Mouse (Mus musculus) right cerebral cortex, postnatal 25 days (tissue): ENCODE results near the gene Tnrc18.
"Not testable (repeated sequence)": the region's sequence is repeated elsewhere in the genome, so short reads cannot be mapped to it uniquely, and the experiment has no call there.

Source experiments
- DNase-seq: peaks from one replicate; pipeline ENCODE4 v3.0.0; 2022

The Tnrc18 gene

DNA sequence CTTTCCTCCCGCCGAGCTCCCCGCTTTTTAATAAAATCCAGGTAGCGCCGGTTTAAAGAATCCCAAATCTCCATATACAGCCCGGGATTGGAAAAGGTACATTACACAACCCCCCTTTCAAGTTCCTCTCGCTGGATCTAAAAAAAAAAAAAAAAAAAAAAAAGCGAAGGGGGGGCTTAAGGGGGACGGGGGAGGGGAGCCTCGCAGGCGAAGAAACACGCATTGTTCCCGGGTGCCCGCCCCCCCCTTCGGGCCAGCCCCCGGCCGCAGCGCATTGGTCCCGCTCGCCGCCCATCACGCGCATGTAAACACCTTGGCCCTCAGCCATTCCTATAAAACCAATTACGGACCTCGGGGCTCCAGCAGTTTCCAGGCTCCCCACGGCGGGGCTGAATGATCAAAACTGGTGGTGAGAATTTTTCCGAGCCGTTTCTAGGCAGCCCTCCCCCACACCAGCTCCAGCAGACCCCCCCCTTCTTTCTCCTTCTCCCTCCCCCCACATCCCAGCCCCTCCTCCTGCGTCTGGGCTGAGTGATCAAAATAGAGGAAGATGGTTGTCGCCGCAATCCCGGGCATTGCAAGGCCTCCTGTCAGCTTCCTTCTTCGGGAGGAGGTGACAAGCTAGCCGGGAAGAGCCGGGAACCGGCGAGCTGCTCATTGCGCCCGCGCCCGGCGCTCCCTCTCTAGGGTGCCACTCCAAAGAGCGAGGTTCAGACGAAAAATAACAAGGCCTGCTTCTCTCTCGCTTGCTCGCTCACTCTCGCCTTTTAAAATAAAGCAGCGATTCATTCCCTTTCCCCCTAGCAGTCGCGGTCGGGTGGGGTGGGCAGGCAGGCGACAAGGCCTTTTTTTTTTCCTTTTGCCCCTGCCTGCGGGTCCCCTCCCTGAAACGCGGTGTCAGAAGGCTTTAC is at the start of gene Tnrc18:
Gene Tnrc18, minus strand, starts transcription at position 139 of the 911 bp plus-strand sequence.
- peak; percentile 97 for DNase-seq

DNA sequence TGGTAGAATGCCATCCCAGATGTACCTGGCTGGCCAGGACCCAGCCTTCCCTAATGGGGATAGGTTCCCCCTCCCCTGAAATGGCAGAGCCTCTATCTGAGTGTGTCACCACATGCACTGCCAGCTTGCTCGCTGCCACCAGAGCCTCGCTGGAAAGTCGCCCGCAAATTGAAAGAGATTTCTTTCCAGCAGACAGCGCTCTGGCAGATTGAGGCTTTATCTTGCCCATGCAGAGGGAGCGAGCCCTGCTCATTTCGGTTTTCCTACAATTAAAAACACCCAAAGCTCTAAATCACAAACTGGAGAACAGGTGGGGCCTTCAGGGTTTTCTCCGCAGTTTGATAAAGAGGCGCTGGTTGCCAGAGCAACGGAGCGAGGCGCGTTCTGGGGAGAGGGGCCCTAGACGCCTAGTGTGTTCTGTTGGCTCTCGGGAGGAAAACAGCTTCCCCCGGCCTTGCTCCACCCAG is 40.3 kb upstream of the Tnrc18 start:
- DNase-seq: peak; percentile 73

DNA sequence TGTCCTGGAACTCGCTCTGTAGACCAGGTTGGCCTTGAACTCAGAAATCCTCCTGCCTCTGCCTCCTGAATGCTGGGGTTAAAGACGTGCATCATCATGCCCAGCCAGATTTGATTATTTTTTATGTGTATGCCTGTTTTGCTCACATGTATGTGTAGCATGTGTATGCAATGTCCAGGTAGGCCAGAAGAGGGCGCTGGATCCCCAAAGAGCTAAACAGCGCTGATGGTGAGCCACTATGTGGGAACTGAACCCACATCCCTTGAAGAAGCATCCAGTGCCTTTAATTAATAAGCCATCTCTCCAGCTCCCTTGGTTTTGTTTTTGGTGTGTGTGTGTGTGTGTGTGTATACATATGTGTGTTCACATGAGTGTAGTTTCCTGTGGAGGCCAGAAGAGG is 38.9 kb upstream of the Tnrc18 start:
- DNase-seq: no peak

DNA sequence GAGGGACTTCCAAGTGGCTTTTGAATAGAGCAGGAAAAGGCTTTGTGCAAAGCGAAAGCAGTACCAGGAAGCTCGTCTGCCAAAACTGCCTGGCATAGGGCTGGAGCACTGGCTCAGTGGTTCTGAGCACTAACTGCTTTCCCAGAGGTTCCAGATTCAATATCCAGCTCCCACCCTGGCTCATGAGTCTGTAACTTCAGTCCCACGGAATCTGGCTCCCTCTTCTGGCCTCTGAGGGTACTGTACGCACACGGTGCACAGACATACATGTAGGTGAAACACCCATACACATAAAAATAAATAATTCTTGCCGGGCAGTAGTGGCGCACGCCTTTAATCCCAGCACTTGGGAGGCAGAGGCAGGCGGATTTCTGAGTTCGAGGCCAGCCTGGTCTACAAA is 37.4 kb upstream of the Tnrc18 start:
- no peak for DNase-seq

DNA sequence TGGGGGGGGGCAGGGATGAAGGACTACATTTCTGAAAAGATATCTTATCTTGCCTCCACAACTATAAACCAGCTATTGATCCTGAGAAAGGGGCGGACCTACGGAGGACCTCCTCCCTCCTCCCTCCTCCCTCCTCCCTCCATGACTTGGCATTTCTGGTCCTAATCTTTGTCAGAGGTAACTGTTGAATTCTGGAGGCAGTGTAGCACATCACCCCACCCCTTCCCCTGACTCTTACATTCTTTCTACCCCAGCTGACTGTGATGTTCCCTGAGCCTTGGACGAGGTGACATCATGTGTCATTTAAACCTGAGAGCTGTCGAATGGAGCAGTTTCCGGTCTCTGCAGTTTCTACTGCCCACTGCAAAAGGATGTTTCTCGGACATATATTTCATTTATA is 36.1 kb upstream of the Tnrc18 start:
- DNase-seq: no peak

DNA sequence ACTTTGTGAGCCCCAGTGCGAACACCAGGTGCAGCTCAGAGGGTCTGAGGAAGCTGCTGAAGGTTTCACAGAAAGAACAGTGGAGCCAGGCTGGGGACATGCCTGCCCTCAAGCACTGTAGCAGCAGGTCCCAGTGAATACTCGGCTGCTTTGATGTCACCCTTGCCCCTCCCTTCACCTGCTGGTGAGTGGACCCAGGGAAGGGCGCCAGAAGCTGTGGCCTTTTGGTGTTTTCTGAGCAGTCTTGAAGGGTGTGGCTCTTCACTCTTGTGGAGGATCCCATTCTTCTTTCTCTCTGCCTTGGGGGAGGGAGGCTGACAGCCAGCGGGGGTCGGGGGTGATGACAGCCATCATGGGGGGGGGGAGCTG is 34.2 kb upstream of the Tnrc18 start:
- no peak for DNase-seq

DNA sequence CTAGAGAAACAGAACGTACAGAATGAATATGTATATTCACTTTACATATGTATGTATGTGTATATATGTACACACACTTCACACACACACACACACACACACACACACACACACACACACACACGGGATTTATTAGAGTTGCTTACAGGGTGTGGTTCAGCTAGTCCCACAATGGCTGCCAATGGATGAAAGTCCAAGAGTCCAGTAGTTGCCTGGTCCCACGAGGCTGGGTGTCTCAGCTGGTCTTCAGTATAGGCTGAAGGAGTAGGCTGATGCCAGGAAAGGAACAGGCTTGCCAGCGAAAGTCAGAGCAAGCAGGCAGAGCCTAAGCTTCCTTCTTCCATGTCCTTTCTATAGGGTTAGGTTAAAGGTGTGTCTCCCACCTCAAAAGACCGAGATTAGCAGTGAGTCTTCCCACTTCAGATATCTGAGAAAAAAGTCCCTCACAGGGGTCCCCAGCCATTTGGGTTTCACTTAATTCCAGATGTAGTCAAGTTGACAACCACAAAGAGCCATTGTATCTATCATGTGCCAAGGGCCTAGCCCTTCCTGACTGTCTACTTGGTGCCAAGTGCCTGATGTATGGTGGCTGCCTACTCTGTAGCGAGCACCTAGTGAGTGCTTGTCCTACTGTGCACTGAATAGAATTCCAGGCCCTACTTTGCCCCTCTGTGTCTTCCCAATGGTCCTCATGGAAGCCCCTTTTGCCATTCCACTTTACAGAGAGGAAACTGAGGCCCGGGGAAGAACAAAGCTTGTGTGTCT is 33.6 kb upstream of the Tnrc18 start:
- no peak for DNase-seq

DNA sequence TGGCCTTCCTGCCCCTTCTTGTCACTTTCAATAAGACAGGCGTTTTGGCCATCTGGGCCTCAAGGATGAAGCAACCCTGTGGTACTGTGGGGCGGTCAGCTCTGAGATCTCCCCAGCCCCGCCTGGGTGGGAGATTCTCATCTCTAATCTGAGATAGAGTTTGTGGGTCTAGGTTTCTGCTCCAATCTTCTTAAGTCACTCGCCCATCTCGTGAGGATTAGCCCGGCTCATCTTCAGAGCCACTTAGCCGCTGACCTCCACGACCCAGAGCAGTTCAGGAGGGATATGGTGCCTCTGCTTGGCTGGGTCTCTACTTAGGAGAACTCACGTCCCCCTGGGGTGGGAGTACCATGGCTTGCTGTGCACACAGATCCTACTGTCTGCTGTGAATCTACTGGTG is 33.0 kb upstream of the Tnrc18 start:
- DNase-seq: no peak

DNA sequence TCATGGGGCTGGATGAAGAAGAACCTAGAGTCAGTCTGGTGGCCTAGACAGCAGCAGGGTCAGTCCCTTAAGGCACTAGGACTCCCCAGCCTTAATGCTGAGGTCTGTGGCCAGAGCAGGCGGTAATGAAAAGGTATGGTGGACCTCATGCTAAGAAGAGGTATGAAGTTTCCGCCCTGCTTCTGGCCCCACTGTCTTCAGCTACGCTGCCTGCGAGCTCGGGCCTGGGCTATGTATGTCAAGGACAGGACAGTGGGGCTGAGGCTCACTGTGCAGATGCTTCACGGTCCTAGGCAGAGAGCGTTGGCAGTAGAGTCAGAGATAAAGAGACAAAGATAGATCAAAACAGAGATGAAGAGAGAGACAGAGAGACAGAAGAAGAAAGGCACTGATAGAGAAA is 31.4 kb upstream of the Tnrc18 start:
- no peak for DNase-seq

DNA sequence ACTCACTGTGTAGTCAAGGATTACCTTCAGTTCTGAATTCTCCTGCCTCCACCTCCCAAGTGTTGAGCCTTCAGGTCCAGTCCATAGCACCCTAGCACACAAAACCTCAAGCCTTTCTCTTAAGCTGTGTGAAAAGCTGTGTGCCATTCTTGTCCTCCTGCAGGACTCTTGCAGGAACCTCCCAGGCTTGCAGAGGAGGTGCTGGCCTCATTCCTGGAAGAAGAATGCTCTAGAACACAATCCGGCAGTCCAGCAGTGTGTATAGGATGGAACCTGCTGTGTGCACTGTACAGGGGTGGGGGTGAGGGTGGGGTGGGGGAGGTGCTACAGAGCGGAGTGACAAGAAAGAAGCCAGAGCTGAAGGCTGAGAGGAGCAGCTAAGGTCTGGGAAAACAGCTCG is 30.7 kb upstream of the Tnrc18 start:
- DNase-seq: no peak

DNA sequence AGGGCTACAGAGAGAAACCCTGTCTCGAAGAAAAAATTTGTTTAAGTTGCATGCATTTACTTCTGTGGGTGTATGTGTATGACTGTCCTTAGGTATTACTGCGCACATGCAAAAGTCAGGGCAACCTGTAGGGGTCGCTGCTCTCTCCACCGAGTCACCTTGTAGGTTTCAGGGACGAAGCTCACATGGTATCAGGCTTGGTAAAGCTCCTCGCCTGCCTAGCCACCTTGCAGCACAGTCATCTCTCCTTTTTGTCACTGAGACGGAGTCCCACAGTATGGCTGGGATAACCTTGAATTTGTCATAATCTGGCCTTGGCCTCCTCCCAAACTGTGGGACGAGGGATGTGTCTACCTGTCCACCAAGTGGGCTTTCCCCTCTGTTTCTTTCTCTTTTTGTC is 27.0 kb upstream of the Tnrc18 start:
- DNase-seq: no peak

DNA sequence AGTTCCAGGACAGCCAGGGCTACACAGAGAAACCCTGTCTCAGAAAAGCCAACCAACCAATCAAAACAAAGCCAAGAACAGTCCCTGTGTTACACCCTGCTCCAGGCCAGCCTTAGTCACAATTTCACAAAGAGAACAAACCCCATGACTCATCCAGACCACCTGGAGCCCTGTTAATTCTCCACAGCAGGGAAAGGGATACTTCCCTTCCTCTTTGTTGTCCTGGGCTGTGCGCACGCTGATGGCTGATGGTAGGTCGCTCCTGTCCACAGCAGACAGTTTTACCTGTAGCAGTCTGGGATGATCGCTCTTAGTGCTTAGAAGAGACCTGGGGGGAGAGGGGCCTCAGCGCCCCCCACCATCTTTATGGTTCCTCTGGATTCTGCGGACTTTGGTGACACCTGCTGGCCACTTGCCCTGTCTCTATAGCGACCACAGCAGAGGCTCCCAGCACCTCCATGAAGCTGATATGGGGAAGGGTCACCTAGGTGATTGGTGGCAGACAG is 24.7 kb upstream of the Tnrc18 start:
- DNase-seq: no peak

DNA sequence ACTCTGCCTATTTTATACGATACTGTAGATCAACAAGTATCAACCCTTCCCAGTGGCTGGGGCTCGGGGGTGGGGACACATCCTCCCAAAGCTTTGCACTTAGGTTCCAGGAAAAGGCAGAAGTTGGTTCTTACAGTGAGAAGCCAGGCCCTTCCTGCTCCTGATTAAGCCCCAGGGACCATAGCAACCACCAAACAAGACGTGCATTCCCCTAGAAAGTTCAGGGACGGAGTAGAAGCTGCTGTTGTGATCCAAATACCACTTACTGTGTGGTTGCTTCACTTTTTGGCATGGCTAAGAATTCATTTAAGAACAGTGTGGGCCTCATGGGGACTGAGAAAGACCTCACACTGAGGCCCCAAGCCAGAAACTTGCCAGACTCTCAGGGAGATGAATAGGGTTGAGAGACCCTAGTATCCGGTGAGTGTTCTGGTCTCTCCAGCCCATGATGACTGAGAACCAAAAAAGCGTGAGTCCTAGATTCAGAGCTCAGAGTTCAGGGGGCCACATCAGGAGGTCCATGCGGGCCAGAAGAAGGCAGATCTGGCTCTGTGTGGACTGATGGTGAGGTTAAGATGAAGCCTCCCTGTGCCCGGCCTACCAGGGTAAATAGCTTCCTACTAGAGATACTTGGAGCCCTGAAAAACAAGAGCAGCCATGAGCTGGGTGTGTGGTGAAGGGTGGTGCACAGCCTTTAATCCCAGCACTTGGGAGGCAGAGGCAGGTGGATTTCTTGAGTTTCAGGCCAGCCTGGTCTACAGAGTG is 24.1 kb upstream of the Tnrc18 start:
- no peak for DNase-seq

DNA sequence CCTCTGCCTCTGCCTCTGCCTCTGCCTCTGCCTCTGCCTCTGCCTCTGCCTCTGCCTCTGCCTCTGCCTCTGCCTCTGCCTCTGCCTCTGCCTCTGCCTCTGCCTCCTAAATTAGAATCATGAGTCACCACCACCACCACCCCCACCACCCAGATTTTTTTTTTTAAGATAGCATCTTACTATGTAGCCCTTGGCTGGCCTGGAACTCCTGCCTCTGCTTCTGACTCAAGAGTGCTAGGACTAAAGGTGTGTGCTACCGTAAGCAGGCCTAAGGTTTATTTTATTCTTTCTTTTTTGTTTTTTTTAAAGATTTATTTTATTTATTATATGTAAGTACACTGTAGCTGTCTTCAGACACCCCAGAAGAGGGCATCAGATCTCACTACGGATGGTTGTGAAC is 20.0 kb upstream of the Tnrc18 start:
- not testable (repeated sequence) for DNase-seq

DNA sequence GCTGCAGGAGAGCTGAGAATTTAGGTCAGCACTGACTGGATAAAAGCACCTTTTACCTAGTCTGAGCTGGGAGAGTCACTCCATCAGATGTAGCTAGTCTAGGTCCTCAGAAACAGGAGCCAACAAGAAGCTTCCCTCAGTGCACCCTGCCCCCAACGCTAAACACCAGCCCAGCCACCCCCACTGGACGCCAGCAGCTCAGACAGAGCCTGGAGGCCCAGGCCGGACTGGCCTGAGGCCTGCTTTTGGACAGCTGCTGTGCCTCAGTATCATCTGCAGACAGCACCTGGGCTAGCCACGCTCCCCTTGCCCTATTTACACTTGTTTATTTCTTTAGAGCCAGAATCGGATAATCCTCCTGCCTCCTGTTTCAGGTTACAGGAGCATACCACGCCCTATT is 19.4 kb upstream of the Tnrc18 start:
- DNase-seq: no peak

DNA sequence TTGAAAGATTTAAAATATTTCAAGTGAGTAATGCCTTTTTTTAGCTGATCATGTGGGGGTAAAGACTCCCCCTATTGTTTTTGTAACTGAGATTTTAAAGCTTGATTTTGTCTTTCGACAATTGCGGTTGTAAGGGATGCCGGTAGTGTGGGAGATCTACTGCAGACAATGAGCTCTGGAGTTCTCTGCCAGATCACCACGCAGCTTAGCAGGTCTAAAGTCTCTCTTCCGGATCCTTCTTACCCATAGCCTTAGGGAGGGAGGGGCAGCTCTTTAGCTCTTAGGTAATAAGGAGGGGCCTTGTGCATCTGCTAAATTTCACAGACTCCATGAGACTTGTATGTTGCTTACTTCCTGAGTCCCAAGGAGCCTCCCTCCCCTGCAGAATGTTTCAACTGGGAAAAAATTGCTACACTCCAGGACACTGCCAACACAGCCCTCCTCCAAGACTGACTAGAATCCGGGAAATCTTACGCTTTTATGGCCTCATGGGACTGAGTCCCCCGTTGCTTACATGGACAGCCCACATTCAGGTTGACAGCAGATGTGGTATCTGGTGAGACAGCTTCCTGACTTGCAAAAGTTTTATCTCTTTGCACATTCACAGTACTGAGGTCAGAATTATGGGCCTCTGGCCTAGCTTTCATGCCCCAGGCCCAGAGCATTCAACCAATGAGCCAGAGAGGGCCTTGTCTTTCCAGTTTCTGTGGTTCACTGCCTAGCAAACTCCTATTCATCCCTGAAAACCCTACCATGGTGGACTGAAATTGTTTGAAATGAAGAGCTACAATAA is 16.4 kb upstream of the Tnrc18 start:
- DNase-seq: no peak

DNA sequence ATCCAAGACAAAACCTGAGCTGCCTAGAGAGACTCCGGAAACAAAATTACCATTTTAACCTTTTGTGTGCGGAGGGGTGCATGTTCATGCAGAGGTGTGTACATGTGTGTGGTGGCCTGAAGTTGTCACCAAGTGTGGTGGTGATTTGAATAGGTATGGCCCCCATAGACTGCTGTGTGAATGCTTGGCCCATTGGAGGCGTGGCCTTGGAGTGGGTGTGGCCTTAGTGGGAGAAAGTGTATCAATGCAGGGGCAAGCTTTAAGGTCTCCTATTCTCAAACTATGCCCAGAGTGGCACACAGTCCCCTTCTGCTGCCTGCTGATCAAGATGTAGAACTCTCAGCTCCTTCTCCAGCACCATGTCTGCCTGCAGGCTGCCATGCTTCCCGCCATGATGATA is 8.7 kb upstream of the Tnrc18 start:
- no peak for DNase-seq

DNA sequence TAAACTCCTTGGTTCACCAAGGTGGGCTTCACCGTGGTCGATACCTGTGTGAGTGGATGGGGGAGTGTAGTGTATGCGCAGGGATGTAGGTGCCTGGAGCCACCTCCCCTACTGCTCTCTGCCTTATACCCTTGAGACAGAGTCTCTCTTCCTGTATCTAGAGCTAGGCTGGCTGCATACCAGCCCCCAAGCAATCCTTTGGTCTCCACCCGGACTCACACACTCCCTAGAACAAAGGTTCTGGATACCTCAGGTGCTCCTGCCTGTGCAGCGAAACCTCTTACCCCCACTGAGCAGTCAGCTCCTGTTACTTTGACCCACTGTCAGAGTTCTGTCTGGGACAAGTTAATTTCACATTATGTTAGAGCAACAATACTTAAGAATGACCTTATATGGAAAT is 8.2 kb upstream of the Tnrc18 start:
- no peak for DNase-seq

DNA sequence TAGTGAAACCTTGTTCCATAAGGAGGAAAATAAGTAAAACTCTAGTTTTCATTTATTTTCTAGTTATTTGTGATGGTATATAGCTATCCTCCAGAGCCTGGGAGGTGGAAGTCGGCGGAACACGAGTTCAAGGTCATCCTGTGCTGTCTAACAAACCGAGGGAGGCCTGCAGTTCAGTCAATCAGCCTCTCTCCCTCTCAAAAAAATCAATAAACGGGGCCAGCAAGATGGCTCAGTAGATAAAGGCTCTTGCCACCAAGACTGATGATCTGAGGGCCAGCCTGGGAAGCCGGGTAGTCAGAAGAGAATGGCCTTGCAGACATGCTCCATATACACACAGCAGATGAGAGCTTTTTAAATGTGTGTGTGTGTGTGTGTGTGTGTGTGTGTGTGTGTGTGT is 6.6 kb upstream of the Tnrc18 start:
- no peak for DNase-seq

DNA sequence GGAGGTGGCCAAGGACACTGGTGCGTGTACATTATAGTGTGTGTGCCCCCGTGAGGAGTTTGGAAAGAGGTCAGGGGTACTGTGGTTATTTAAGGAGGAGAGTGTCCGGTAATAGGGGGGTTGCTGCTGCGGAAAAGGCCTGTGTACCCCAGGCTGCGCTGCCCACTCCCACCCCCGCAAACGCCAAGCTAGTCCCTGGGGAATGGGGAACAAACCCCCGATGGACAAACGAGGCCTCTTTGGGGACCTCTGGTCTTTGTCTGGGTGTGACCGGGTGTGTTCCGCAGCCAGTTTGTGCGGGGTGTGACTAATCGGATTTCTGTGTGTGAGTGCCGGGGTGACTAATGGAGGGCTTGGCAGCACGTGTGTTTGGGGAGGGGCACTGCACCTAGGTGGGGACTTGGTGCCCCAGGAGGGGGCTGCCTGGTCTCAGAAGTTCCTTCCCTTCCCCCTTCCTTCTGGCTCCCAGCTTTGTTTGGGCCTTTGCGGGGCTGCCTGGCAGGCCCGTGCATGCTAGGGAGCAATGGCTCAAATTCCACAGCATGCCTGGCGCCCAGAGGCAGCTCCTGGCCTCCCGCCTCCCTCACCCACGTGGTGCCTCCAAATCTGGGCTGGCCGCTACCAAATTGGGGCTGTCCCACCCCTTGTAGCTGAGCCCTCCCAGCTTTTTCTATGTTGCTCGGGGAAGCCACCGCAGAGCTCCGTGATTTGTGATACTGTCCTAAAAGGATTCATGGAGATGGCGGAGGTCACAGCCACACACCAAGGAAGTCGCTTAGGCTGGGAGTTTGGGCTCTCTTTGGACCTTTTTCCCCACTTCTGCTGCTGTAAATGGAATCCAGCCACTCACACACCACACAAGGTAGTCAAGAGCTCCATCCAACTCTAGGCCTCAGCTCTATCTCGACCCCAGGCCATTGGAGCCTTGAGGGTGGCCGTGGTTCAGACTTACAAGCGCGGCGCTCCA is 5.9 kb upstream of the Tnrc18 start:
- peak; percentile 73 for DNase-seq
